Mouse (Mus musculus) small intestine, adult 2 months (tissue): ENCODE data around the gene Ubox5.

ENCODE experiments used
- CTCF ChIP-seq: fragments of 200-500 bp; IDR thresholded peaks from 2 replicates; pipeline ENCODE4 v1.5.1; 2012; ENCODE audit warnings: low read depth, mild to moderate bottlenecking, control low read depth, inconsistent platforms, low read length, moderate library complexity, mixed read lengths; ENCODE audit not compliant: insufficient replicate concordance, insufficient read length; ENCODE audit errors: extremely low read depth
- POLR2A ChIP-seq: fragments of 200-500 bp; IDR thresholded peaks from 2 replicates; pipeline ENCODE4 v1.6.1; 2012; ENCODE audit warnings: low read depth, mild to moderate bottlenecking, control low read depth, inconsistent platforms, low read length, moderate library complexity

DNA sequence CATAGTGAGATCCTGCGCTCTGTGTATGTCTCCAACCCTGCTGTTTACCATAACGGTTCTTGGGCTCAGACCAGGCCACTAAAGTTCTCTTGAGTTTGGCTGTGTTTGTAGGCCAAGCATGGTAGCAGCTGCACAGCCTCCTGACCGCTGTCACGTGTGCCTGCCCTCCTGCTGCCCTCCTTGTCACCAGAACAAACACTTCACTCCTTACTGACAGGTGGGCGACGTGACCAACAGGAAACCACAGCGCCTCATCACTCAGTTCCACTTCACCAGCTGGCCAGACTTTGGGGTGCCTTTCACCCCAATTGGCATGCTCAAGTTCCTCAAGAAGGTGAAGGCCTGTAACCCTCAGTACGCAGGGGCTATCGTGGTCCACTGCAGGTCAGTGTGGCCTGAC lies 89.6 kb downstream of the Ubox5 start:
- TF ChIP-seq POLR2A (no peak), CTCF (no peak)
